Mouse (Mus musculus) cerebellum, adult 9-10 months (tissue): ENCODE measurements around the gene Car10.
A peak's percentile ranks its signal among the peaks of the same experiment; 100 is the strongest.

Experiments
- DNase-seq: peaks from one replicate; pipeline ENCODE4 v3.0.0; 2022

Car10 gene

GRCm38 (mm10) chr11:93401167-93401566, 303.3 kb downstream of the Car10 start:
- DNase-seq = peak; percentile 86

- DNase-seq = no peak
Observed at GRCm38 (mm10) chr11:93407981-93408380, 310.2 kb downstream of the Car10 start.

- DNase-seq = peak; percentile 82
Observed at GRCm38 (mm10) chr11:93431482-93431881, 333.7 kb downstream of the Car10 start.

GRCm38 (mm10) chr11:93434997-93435915, 337.4 kb downstream of the Car10 start:
- peak; percentile 65 for DNase-seq

- no peak for DNase-seq
Observed at GRCm38 (mm10) chr11:93436892-93437291, 339.1 kb downstream of the Car10 start.

GRCm38 (mm10) chr11:93440466-93440865, 342.6 kb downstream of the Car10 start:
- no peak for DNase-seq

GRCm38 (mm10) chr11:93443777-93444176, 345.9 kb downstream of the Car10 start:
- peak; percentile 60 for DNase-seq

- DNase-seq = no peak
Observed at GRCm38 (mm10) chr11:93444741-93445140, 346.9 kb downstream of the Car10 start.

- no peak for DNase-seq
Observed at GRCm38 (mm10) chr11:93447566-93447965, 349.7 kb downstream of the Car10 start.

GRCm38 (mm10) chr11:93448290-93449256, 350.7 kb downstream of the Car10 start:
- no peak for DNase-seq

GRCm38 (mm10) chr11:93450535-93450934, 352.7 kb downstream of the Car10 start:
- DNase-seq = no peak

- no peak for DNase-seq
Observed at GRCm38 (mm10) chr11:93466221-93466620, 368.4 kb downstream of the Car10 start.

GRCm38 (mm10) chr11:93467711-93468110, 369.9 kb downstream of the Car10 start:
- no peak for DNase-seq

- DNase-seq = no peak
Observed at GRCm38 (mm10) chr11:93470771-93471170, 372.9 kb downstream of the Car10 start.

- DNase-seq = peak; percentile 100
Observed at GRCm38 (mm10) chr11:93471573-93472179, 373.8 kb downstream of the Car10 start.

- DNase-seq = peak; percentile 48
Observed at GRCm38 (mm10) chr11:93484661-93485060, 386.8 kb downstream of the Car10 start.

GRCm38 (mm10) chr11:93487021-93487420, 389.2 kb downstream of the Car10 start:
- DNase-seq = peak; percentile 89

GRCm38 (mm10) chr11:93487913-93488604, 390.2 kb downstream of the Car10 start:
- DNase-seq = no peak

- peak; percentile 97 for DNase-seq
Observed at GRCm38 (mm10) chr11:93490211-93490820, 392.5 kb downstream of the Car10 start.

GRCm38 (mm10) chr11:93497896-93498295, 400.1 kb downstream of the Car10 start:
- no peak for DNase-seq

- no peak for DNase-seq
Observed at GRCm38 (mm10) chr11:93500442-93500841, 402.6 kb downstream of the Car10 start.

- peak; percentile 66 for DNase-seq
Observed at GRCm38 (mm10) chr11:93501671-93502070, 403.8 kb downstream of the Car10 start.
